Mouse (Mus musculus) ES-Bruce4 (cell line): ENCODE measurements around the gene Cdk5rap2. TPM values are rescaled to one million over a fixed set of nuclear protein-coding genes. Genes with fewer than 3 reads are reported as not detected.

Source experiments
- H3K27ac ChIP-seq: 2 replicates; pipeline ENCODE4 v1.5.1; 2012; ENCODE audit warnings: low read length, inconsistent platforms; ENCODE audit not compliant: insufficient read depth
- H3K27me3 ChIP-seq: 2 replicates; pipeline ENCODE4 v1.6.1; 2012; ENCODE audit warnings: mild to moderate bottlenecking, low read length, inconsistent platforms; ENCODE audit not compliant: control insufficient read depth, poor library complexity, insufficient read depth, severe bottlenecking
- H3K36me3 ChIP-seq: 2 replicates; pipeline ENCODE4 v1.6.1; 2012; ENCODE audit warnings: inconsistent platforms, mild to moderate bottlenecking, low read length, moderate library complexity; ENCODE audit not compliant: control insufficient read depth, poor library complexity, insufficient read depth, severe bottlenecking
- H3K4me1 ChIP-seq: one replicate; pipeline ENCODE4 v1.8.1; 2011; ENCODE audit warnings: low read length; ENCODE audit not compliant: control insufficient read depth, insufficient read depth
- H3K4me3 ChIP-seq: 2 replicates; pipeline ENCODE4 v1.5.1; 2011; ENCODE audit warnings: low read depth, mild to moderate bottlenecking, low read length
- H3K9ac ChIP-seq: 2 replicates; pipeline ENCODE4 v1.6.1; 2012; ENCODE audit warnings: low read depth, mild to moderate bottlenecking, inconsistent platforms; ENCODE audit not compliant: poor library complexity, severe bottlenecking
- H3K9me3 ChIP-seq: replicated peaks from 2 replicates; pipeline ENCODE4 v1.6.1; 2012; ENCODE audit warnings: mild to moderate bottlenecking, low read length, inconsistent platforms; ENCODE audit not compliant: control insufficient read depth, poor library complexity, insufficient read depth, severe bottlenecking
- CTCF ChIP-seq: IDR thresholded peaks from one replicate; pipeline ENCODE4 v1.8.1; 2011; ENCODE audit warnings: low read depth, low read length
- EP300 ChIP-seq: IDR thresholded peaks from 2 replicates; pipeline ENCODE4 v1.6.1; 2011; ENCODE audit warnings: low read depth, low read length; ENCODE audit not compliant: insufficient read depth
- POLR2A ChIP-seq: IDR thresholded peaks from one replicate; pipeline ENCODE4 v1.8.1; 2011; ENCODE audit warnings: low read length; ENCODE audit not compliant: insufficient read depth
- polyA plus RNA-seq: library from polyadenylated mRNA; stranded (reverse); fragments of >200 nt; gene quantifications from 2 replicates; pipeline ENCODE4 v1.2.4, GENCODE M21; 2011; ENCODE audit warnings: low read depth; ENCODE audit not compliant: missing spikeins, insufficient read depth, insufficient read length

The Cdk5rap2 gene
- polyA plus RNA-seq, 1 experiment = 39.7 TPM

DNA sequence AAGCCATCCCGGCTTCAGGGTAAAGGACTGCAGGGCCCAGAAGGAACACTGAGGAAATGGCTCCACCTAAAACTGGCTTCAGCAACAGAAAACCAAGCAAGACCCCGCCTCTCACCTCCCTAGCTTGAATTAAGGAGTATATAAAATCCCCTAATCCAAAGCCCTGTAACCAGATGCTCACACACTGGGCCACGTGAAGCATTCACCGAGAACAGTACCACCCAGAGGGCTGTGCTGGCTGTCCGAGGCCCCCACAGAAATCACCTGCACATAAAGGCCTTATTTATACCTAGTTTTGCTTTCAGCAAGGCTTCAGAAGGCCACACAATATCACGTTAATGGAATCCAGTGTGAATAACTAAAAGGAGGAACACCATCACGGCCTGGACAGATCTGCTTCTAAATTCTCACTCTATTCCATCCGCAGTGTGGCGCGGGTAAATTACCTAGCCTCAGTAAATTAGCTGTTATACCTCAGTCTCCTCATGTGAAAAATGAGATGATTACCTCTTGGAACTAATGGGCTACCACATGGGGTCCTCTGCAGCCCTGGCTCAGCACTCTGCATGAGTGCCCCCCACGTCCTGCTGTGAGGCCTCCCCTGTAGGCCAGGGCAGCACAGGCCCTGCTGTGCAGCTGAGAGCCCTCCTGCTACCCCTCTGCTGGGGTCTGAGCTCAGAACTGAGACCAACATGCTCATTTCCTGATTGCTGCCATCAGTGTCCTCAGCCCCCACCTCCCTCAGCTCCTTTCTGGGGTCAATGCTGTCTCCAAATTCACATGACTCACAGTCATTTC is 45.0 kb downstream of the Cdk5rap2 start:
- Histone ChIP-seq H3K36me3 (peaks cover 10% of the 10 kb centered on the region), H3K27me3 (no peaks in the 10 kb centered on the region), H3K27ac (no peak overlapping the region), H3K4me1 (no peaks in the 10 kb centered on the region), H3K9ac (no peak overlapping the region), H3K9me3 (no peaks in the 10 kb centered on the region), H3K4me3 (no peak overlapping the region)
- TF ChIP-seq CTCF (no peak), EP300 (no peak)

DNA sequence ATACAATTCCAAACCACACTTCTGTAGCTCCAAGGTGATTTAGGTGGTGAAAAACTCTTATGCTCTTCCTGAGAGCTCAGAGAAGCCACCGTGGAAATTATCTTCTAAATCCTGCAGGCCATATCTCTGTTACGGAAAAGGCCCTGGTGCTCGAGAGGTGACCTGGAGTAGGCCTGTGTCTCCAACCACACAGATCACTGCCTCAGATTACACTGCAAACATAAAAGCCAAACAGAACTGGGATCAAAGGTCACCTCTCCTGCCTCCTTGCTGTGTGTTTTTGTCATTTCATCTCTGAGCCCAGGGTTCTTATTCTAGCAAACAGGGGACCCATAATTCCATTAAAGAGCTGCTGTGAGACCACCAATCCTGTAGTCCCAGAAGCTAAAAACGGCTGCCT is 48.9 kb downstream of the Cdk5rap2 start:
- no peak overlapping the region for H3K27ac ChIP-seq
- no peaks in the 10 kb centered on the region for H3K4me1 ChIP-seq
- H3K9ac ChIP-seq = no peak overlapping the region
- no peak overlapping the region for H3K4me3 ChIP-seq
- peaks cover 12% of the 10 kb centered on the region for H3K36me3 ChIP-seq
- no peaks in the 10 kb centered on the region for H3K9me3 ChIP-seq
- H3K27me3 ChIP-seq = no peaks in the 10 kb centered on the region
- TF ChIP-seq EP300 (no peak), POLR2A (no peak), CTCF (no peak)

- H3K4me1 ChIP-seq = no peaks in the 10 kb centered on the region
- H3K36me3 ChIP-seq = peaks cover 22% of the 10 kb centered on the region
- no peak overlapping the region for H3K9ac ChIP-seq
- peak; percentile 65 for TF ChIP-seq CTCF
- TF ChIP-seq POLR2A = no peak
- no peak overlapping the region for H3K4me3 ChIP-seq
- H3K27me3 ChIP-seq = no peaks in the 10 kb centered on the region
- H3K27ac ChIP-seq = no peak overlapping the region
- H3K9me3 ChIP-seq = no peaks in the 10 kb centered on the region
Observed at GRCm38 (mm10) chr4:70355659-70356350, 54.4 kb downstream of the Cdk5rap2 start.

GRCm38 (mm10) chr4:70354448-70354847 is 55.8 kb downstream of the Cdk5rap2 start:
- H3K36me3 ChIP-seq = peaks cover 16% of the 10 kb centered on the region

DNA sequence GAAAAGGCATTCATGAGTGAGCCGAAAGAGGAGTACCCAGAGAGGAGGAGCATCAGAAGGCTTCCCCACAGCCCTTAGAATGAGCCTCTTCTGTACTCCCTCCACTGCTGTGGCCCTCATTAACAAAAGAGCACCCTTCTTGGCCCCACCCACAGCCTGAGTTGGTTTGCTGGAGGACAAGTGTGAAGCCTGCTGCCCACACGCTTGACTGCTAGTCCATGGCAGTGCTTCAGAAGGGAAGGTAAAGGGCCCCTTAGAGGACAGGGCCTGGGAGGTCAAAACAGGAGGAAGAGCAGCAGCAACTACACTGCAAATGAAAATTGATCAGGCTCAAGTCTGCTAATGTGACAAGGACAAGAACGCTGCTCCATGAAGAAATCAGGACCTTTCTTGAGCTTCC is 56.6 kb downstream of the Cdk5rap2 start:
- Histone ChIP-seq H3K4me1 (no peaks in the 10 kb centered on the region), H3K27me3 (no peaks in the 10 kb centered on the region), H3K9ac (no peak overlapping the region), H3K4me3 (no peak overlapping the region), H3K9me3 (no peaks in the 10 kb centered on the region), H3K36me3 (peaks cover 19% of the 10 kb centered on the region), H3K27ac (no peak overlapping the region)
- TF ChIP-seq EP300 (no peak), CTCF (no peak), POLR2A (no peak)

More at GRCm38 (mm10) chr4:70354448-70354847, 55.8 kb downstream of the Cdk5rap2 start:
- Histone ChIP-seq H3K4me3 (no peak overlapping the region), H3K27ac (no peak overlapping the region), H3K27me3 (no peaks in the 10 kb centered on the region), H3K9ac (no peak overlapping the region), H3K9me3 (no peaks in the 10 kb centered on the region), H3K4me1 (no peaks in the 10 kb centered on the region)
- TF ChIP-seq CTCF = no peak
- TF ChIP-seq EP300 = no peak
- no peak for TF ChIP-seq POLR2A
